Mouse (Mus musculus) liver, embryonic 16.5 days (tissue): ENCODE measurements around the gene Zfp473. TPM values are rescaled to one million over a fixed set of nuclear protein-coding genes. Genes with fewer than 3 reads are reported as not detected.

Experiments
- ATAC-seq: fragments of 200-750 bp; cut with Nextera tagmentation; 2 replicates; pipeline ENCODE4 v1.8.0; 2017; ENCODE audit warnings: low read depth, mild to moderate bottlenecking, moderate number of reproducible peaks, moderate library complexity
- H3K27ac ChIP-seq: fragments of 300-500 bp; sonication (generic); 2 replicates; pipeline ENCODE4 v1.5.1; 2014; ENCODE audit warnings: mild to moderate bottlenecking, low read length
- H3K27me3 ChIP-seq: fragments of 300-500 bp; sonication (generic); 2 replicates; pipeline ENCODE4 v1.6.1; 2014; ENCODE audit warnings: low read depth, low read length, mixed read lengths; ENCODE audit not compliant: control insufficient read depth, insufficient read depth
- H3K36me3 ChIP-seq: fragments of 300-500 bp; sonication (generic); 2 replicates; pipeline ENCODE4 v1.6.1; 2014; ENCODE audit warnings: mild to moderate bottlenecking; ENCODE audit not compliant: control insufficient read depth, insufficient read depth
- H3K4me1 ChIP-seq: fragments of 300-500 bp; sonication (generic); 2 replicates; pipeline ENCODE4 v1.6.1; 2014; ENCODE audit warnings: low read depth, low read length, mixed read lengths; ENCODE audit not compliant: control insufficient read depth
- H3K4me2 ChIP-seq: fragments of 300-500 bp; sonication (generic); 2 replicates; pipeline ENCODE4 v1.6.1; 2014; ENCODE audit warnings: low read depth, low read length, mixed read lengths
- H3K4me3 ChIP-seq: fragments of 300-500 bp; sonication (generic); 2 replicates; pipeline ENCODE4 v1.5.1; 2014; ENCODE audit warnings: low read depth, mild to moderate bottlenecking, low read length
- H3K9ac ChIP-seq: fragments of 300-500 bp; sonication (generic); 2 replicates; pipeline ENCODE4 v1.6.1; 2014; ENCODE audit warnings: low read depth, low read length
- H3K9me3 ChIP-seq: fragments of 300-500 bp; sonication (generic); replicated peaks from 2 replicates; pipeline ENCODE4 v1.6.1; 2016; ENCODE audit warnings: low read length; ENCODE audit not compliant: control insufficient read depth
- WGBS: fragments of 180-500 bp; shearing (Covaris S2); extraction: QIAGEN DNeasy Blood & Tissue Kit; methylation state at CpG from one replicate; pipeline ENCODE4 v1.1.7; 2014; ENCODE audit not compliant: insufficient replicate concordance; 5-methylcytosine and 5-hydroxymethylcytosine counted together
- polyA plus RNA-seq: library from polyadenylated mRNA; unstranded; fragments of >200 nt; fragmentation: Nextera tagmentation; extraction: Ambion mirVana; gene quantifications from 2 replicates; pipeline ENCODE4 v1.2.1, GENCODE M21; 2015

Gene Zfp473
- polyA plus RNA-seq, 1 experiment from 2014 or later: 1.2 TPM

DNA sequence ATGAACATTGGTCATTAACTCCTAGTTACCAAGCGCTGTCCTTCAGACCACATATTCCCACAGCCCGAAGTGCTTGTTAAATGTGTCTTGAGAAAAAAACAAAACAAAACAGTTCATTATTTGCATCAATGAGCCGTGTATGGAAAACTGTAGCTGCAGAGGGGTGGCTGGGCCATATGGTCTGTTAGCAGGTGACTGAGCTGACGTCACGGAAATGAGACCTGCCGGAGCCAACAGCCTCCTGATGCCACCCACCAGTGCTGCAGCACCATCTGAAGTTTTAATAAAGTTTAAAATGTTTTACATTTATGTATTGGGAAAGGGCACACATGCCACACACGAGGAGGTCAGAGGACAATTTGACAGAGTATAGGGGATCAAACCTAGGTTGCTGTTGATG is 61.5 kb downstream of the Zfp473 start:
- Histone ChIP-seq H3K4me1 (no peaks in the 10 kb centered on the region), H3K9ac (no peak overlapping the region), H3K27ac (no peak overlapping the region), H3K4me2 (no peak overlapping the region), H3K27me3 (no peaks in the 10 kb centered on the region), H3K36me3 (no peaks in the 10 kb centered on the region), H3K4me3 (no peak overlapping the region), H3K9me3 (no peaks in the 10 kb centered on the region)
- 72% methylated on average over 7 of the region's 7 CpGs for WGBS
- no peak for ATAC-seq

GRCm38 (mm10) chr7:44688890-44689289 is 62.0 kb downstream of the Zfp473 start:
- Histone ChIP-seq H3K27me3 (no peaks in the 10 kb centered on the region), H3K27ac (no peak overlapping the region), H3K4me1 (no peaks in the 10 kb centered on the region), H3K4me3 (no peak overlapping the region), H3K9ac (no peak overlapping the region), H3K4me2 (no peak overlapping the region), H3K9me3 (no peaks in the 10 kb centered on the region), H3K36me3 (no peaks in the 10 kb centered on the region)
- 51% methylated on average over 3 of the region's 3 CpGs for WGBS
- no peak for ATAC-seq

- no peak for ATAC-seq
- Histone ChIP-seq H3K36me3 (no peaks in the 10 kb centered on the region), H3K9me3 (no peaks in the 10 kb centered on the region), H3K9ac (no peak overlapping the region), H3K4me3 (no peak overlapping the region), H3K27ac (no peak overlapping the region), H3K4me1 (no peaks in the 10 kb centered on the region), H3K27me3 (no peaks in the 10 kb centered on the region), H3K4me2 (no peak overlapping the region)
- 34% methylated on average over 16 of the region's 17 CpGs for WGBS
These were observed 65.1 kb downstream of the Zfp473 start for GRCm38 (mm10) chr7:44685531-44686402.

- no peaks in the 10 kb centered on the region for H3K27me3 ChIP-seq
- ATAC-seq: peak; percentile 81
- no peak overlapping the region for H3K4me2 ChIP-seq
- H3K9me3 ChIP-seq: no peaks in the 10 kb centered on the region
- H3K9ac ChIP-seq: no peak overlapping the region
- H3K36me3 ChIP-seq: no peaks in the 10 kb centered on the region
- no peak overlapping the region for H3K4me3 ChIP-seq
- H3K4me1 ChIP-seq: no peaks in the 10 kb centered on the region
- no peak overlapping the region for H3K27ac ChIP-seq
- 61% methylated on average over 8 of the region's 8 CpGs for WGBS
These were observed 67.2 kb downstream of the Zfp473 start for GRCm38 (mm10) chr7:44683656-44684055.

Other genes starting within 250 kb of the Zfp473 start
- 0.15 and 0.31 TPM in 2 replicates for gene Mybpc2, start 226.4 kb downstream of the Zfp473 start, polyA plus RNA-seq
- gene Spib, start 219.0 kb downstream of the Zfp473 start, polyA plus RNA-seq: 1.5 and 2.0 TPM in 2 replicates
- 47.8 and 48.8 TPM in 2 replicates for gene Pold1, start 202.2 kb downstream of the Zfp473 start, polyA plus RNA-seq
- 41.0 and 45.9 TPM in 2 replicates for gene Nr1h2, start 197.1 kb downstream of the Zfp473 start, polyA plus RNA-seq
- gene Napsa, start 178.7 kb downstream of the Zfp473 start, polyA plus RNA-seq: 11.5 and 12.2 TPM in 2 replicates
- 0.06 and 0.07 TPM in 2 replicates for gene Kcnc3, start 160.4 kb downstream of the Zfp473 start, polyA plus RNA-seq
- gene Myh14, start 80.2 kb downstream of the Zfp473 start, polyA plus RNA-seq: 0.25 and 0.77 TPM in 2 replicates
- not detected in 2 replicates for gene Izumo2, start 42.3 kb downstream of the Zfp473 start, polyA plus RNA-seq
- gene Vrk3, start 2.6 kb downstream of the Zfp473 start, polyA plus RNA-seq: 25.8 and 29.2 TPM in 2 replicates
- gene Nup62, start 65.0 kb upstream of the Zfp473 start, polyA plus RNA-seq: 43.4 and 44.7 TPM in 2 replicates
- 0.34 and 0.76 TPM in 2 replicates for gene Il4i1, start 65.3 kb upstream of the Zfp473 start, polyA plus RNA-seq
- 7.3 and 9.7 TPM in 2 replicates for gene Atf5, start 65.6 kb upstream of the Zfp473 start, polyA plus RNA-seq
- gene Akt1s1, start 97.9 kb upstream of the Zfp473 start, polyA plus RNA-seq: 25.6 and 29.1 TPM in 2 replicates
- 32.7 and 33.7 TPM in 2 replicates for gene Tbc1d17, start 98.0 kb upstream of the Zfp473 start, polyA plus RNA-seq
- gene Pnkp, start 106.1 kb upstream of the Zfp473 start, polyA plus RNA-seq: 23.4 and 24.3 TPM in 2 replicates
- gene Ptov1, start 118.7 kb upstream of the Zfp473 start, polyA plus RNA-seq: 34.8 and 43.4 TPM in 2 replicates
- gene Med25, start 141.7 kb upstream of the Zfp473 start, polyA plus RNA-seq: 44.7 and 53.0 TPM in 2 replicates
- 5.9 and 6.6 TPM in 2 replicates for gene Fuz, start 145.0 kb upstream of the Zfp473 start, polyA plus RNA-seq
- gene Ap2a1, start 178.4 kb upstream of the Zfp473 start, polyA plus RNA-seq: 63.3 and 63.7 TPM in 2 replicates
- 0.12 TPM in 1 of 2 replicates, not detected in the other for gene Tsks, start 192.2 kb upstream of the Zfp473 start, polyA plus RNA-seq
- gene Cpt1c, start 223.8 kb upstream of the Zfp473 start, polyA plus RNA-seq: 1.8 and 2.1 TPM in 2 replicates
- gene Prmt1, start 235.5 kb upstream of the Zfp473 start, polyA plus RNA-seq: 95.6 and 98.6 TPM in 2 replicates
- 39.8 and 43.2 TPM in 2 replicates for gene Irf3, start 246.6 kb upstream of the Zfp473 start, polyA plus RNA-seq
- gene Bcl2l12, start 247.7 kb upstream of the Zfp473 start, polyA plus RNA-seq: 11.0 and 12.2 TPM in 2 replicates